ENCODE assay signal across 25 mouse cellular contexts in the genomic region with DNA sequence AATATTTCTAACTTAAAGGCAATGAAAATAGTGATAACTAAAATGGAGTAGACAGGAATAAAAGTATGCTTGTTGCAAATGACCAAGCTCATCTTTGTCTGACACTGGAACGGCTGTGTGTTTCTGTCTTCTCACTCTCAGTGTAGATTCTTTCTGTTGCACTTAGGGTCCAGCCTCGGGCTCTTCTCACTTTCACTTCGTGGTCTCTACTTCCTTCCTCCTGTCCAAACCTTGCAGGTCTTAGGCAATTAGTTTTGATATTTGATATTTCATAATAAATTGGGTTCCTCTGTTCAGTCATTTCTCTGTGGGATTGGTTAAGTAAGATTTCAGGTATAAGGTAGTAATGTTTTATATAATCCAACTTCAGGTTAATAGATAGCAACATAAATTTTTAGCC.
DNase-seq lines count a peak whose midpoint lies in the region; ATAC-seq and TF ChIP-seq lines count a peak whose summit lies in the region.
"Had no signal": no experiment of that assay in that cellular context is flagged by ENCODE, and none has a peak within 500 bp of the region (broad histone marks: within the 10 kb centered on the region; RNA-seq: fewer than 3 reads in every experiment).

No protein-coding gene starts in this region.

- TF ChIP-seq POLR2A in heart, adult 2 months (IDR thresholded peaks at IDR 0.05; ENCODE audit: insufficient read depth, low read depth, low read length): no peak

- H3K4me3 ChIP-seq in liver, postnatal 0 days (ENCODE audit: low read depth, low read length): no peak overlapping the region
- H3K4me3 ChIP-seq in liver, embryonic 11.5 days (ENCODE audit: low read depth, low read length): no peak overlapping the region
- peak overlapping the region; percentile 6 for H3K4me3 ChIP-seq in megakaryocyte, embryonic 14.5 days (replicated peaks)
- no peak overlapping the region for H3K4me3 ChIP-seq in heart, adult 2 months
- H3K4me3 ChIP-seq in layer of hippocampus, adult 2 months: no peak overlapping the region
- H3K4me3 ChIP-seq: embryonic facial prominence, embryonic 10.5 days; embryonic facial prominence, embryonic 13.5 days; erythroblast, embryonic 14.5 days; forebrain, embryonic 12.5 days; forebrain, embryonic 15.5 days had no signal

- H3K79me2 ChIP-seq in heart, adult 2 months (replicated peaks; ENCODE audit: control insufficient read depth, insufficient read depth, low read length): no peaks in the 10 kb centered on the region

- no peaks in the 10 kb centered on the region for H3K9me3 ChIP-seq in liver, postnatal 0 days (ENCODE audit: low read length)
- no peaks in the 10 kb centered on the region for H3K9me3 ChIP-seq in liver, embryonic 11.5 days (ENCODE audit: control insufficient read depth, low read length)
- no peaks in the 10 kb centered on the region for H3K9me3 ChIP-seq in megakaryocyte, embryonic 14.5 days
- H3K9me3 ChIP-seq: embryonic facial prominence, embryonic 10.5 days; embryonic facial prominence, embryonic 13.5 days; forebrain, embryonic 12.5 days; forebrain, embryonic 15.5 days had no signal

- TF ChIP-seq CTCF in liver, postnatal 0 days (IDR thresholded peaks at IDR 0.05; ENCODE audit: low read depth): no peak
- no peak for TF ChIP-seq CTCF in heart, adult 2 months (IDR thresholded peaks at IDR 0.05)
- no peak for TF ChIP-seq CTCF in layer of hippocampus, adult 2 months (conservative IDR thresholded peaks at IDR 0.05)

- H3K4me1 ChIP-seq in liver, postnatal 0 days (ENCODE audit: insufficient read depth): no peaks in the 10 kb centered on the region
- H3K4me1 ChIP-seq in liver, embryonic 11.5 days (replicated peaks; ENCODE audit: control insufficient read depth, insufficient read depth, low read length): no peaks in the 10 kb centered on the region
- H3K4me1 ChIP-seq in megakaryocyte, embryonic 14.5 days: peaks cover 7% of the 10 kb centered on the region; the same call in 1 of the 2 replicates
- H3K4me1 ChIP-seq in heart, adult 2 months (ENCODE audit: control insufficient read depth, insufficient read depth, low read length): no peaks in the 10 kb centered on the region
- H3K4me1 ChIP-seq: embryonic facial prominence, embryonic 10.5 days; embryonic facial prominence, embryonic 13.5 days; forebrain, embryonic 12.5 days; forebrain, embryonic 15.5 days had no signal

- peaks cover 22% of the 10 kb centered on the region for H3K36me3 ChIP-seq in liver, postnatal 0 days (replicated peaks; ENCODE audit: insufficient read depth, low read length)
- H3K36me3 ChIP-seq in liver, embryonic 11.5 days (ENCODE audit: control insufficient read depth, insufficient read depth, low read length): peaks cover 7% of the 10 kb centered on the region; the same call in 1 of the 2 replicates
- peaks cover 67% of the 10 kb centered on the region for H3K36me3 ChIP-seq in megakaryocyte, embryonic 14.5 days (replicated peaks; ENCODE audit: low read length)
- H3K36me3 ChIP-seq in heart, adult 2 months (ENCODE audit: control insufficient read depth, insufficient read depth, low read length): peaks cover 3% of the 10 kb centered on the region; the same call in 1 of the 2 replicates

- H3K9ac ChIP-seq in liver, postnatal 0 days (replicated peaks): no peak overlapping the region
- no peak overlapping the region for H3K9ac ChIP-seq in liver, embryonic 11.5 days (ENCODE audit: low read depth, low read length)
- H3K9ac ChIP-seq in heart, adult 2 months (ENCODE audit: low read depth, low read length): no peak overlapping the region
- H3K9ac ChIP-seq: embryonic facial prominence, embryonic 13.5 days; forebrain, embryonic 12.5 days; forebrain, embryonic 15.5 days; hindbrain, embryonic 14.5 days had no signal

- H3K27me3 ChIP-seq in liver, postnatal 0 days (ENCODE audit: insufficient read depth, low read length): no peaks in the 10 kb centered on the region
- H3K27me3 ChIP-seq in liver, embryonic 11.5 days (replicated peaks; ENCODE audit: control insufficient read depth, insufficient read depth, low read length): no peaks in the 10 kb centered on the region
- H3K27me3 ChIP-seq in megakaryocyte, embryonic 14.5 days (replicated peaks): no peaks in the 10 kb centered on the region
- no peaks in the 10 kb centered on the region for H3K27me3 ChIP-seq in heart, adult 2 months (ENCODE audit: control insufficient read depth, insufficient read depth, low read length)
- H3K27me3 ChIP-seq: embryonic facial prominence, embryonic 13.5 days; forebrain, embryonic 12.5 days; forebrain, embryonic 15.5 days had no signal

- WGBS in liver, postnatal 0 days (ENCODE audit: insufficient replicate concordance): 30% methylated on average over 3 of the region's 3 CpGs
- 46% methylated on average over 3 of the region's 3 CpGs for WGBS in liver, embryonic 11.5 days
- 62% methylated on average over 3 of the region's 3 CpGs for WGBS in heart, adult 2 months

- no peak overlapping the region for H3K27ac ChIP-seq in liver, postnatal 0 days (ENCODE audit: low read depth)
- no peak overlapping the region for H3K27ac ChIP-seq in liver, embryonic 11.5 days (ENCODE audit: low read depth, low read length)
- H3K27ac ChIP-seq in heart, adult 2 months: no peak overlapping the region
- no peak overlapping the region for H3K27ac ChIP-seq in layer of hippocampus, adult 2 months
- H3K27ac ChIP-seq: embryonic facial prominence, embryonic 10.5 days; embryonic facial prominence, embryonic 13.5 days; forebrain, embryonic 12.5 days; forebrain, embryonic 15.5 days; hindbrain, embryonic 14.5 days; hindbrain, postnatal 0 days had no signal

- ATAC-seq in liver, postnatal 0 days: no peak
- no peak for ATAC-seq in liver, embryonic 11.5 days (replicated peaks; ENCODE audit: low FRiP score)
- peak; percentile 96 for ATAC-seq in granulocyte monocyte progenitor cell, adult 5-6 weeks (replicated peaks; ENCODE audit: poor library complexity, severe bottlenecking)
- ATAC-seq: activated CD4-positive, CD25-positive, alpha-beta regulatory T cell, adult 4 months; CD4-positive, CD25-positive, alpha-beta regulatory T cell, adult 4 months; forebrain, embryonic 15.5 days; hindbrain, postnatal 0 days; inflammation-experienced regulatory T-cells, adult 6 months had no signal

- DNase-seq in liver, postnatal 0 days: no peak
- no peak for DNase-seq in liver, embryonic 11.5 days (ENCODE audit: low spot score)
- DNase-seq in embryo, embryonic 9.5 days (ENCODE audit: extremely low spot score): no peak
- DNase-seq in heart, adult 2 months: no peak
- DNase-seq in layer of hippocampus, adult 2 months (ENCODE audit: low spot score in 2 of 2): no peak
- no peak for DNase-seq in urinary bladder, postnatal 25 days (ENCODE audit: low spot score)
- DNase-seq: adrenal gland, postnatal 10 days; adrenal gland, postnatal 36 days; cerebellum, adult 18-20 months; cerebellum, adult 9-10 months; cerebellum, postnatal 14 days; gastrocnemius, postnatal 25 days had no signal

- no peak for TF ChIP-seq EP300 in liver, postnatal 0 days (IDR thresholded peaks at IDR 0.05; ENCODE audit: low read depth)
- TF ChIP-seq EP300 in heart, adult 2 months (IDR thresholded peaks at IDR 0.05; ENCODE audit: insufficient read depth, low read depth, low read length): no peak

- intact Hi-C loops in heart, adult 2 months (cut with DNase I): no loop called here

- H3K4me2 ChIP-seq in liver, postnatal 0 days (ENCODE audit: low read depth, low read length): 0 out of 2 replicates have a peak overlapping the region, but pooled peaks have one; percentile 20
- no peak overlapping the region for H3K4me2 ChIP-seq in liver, embryonic 11.5 days
- H3K4me2 ChIP-seq: embryonic facial prominence, embryonic 13.5 days; forebrain, embryonic 12.5 days; forebrain, embryonic 15.5 days; heart, embryonic 11.5 days; hindbrain, embryonic 14.5 days had no signal
